Mouse (Mus musculus) liver, adult 2 months (tissue): Measurements from ENCODE around the gene Tmem164.

ENCODE experiments used
- CTCF ChIP-seq: fragments of 200-500 bp; IDR thresholded peaks from 2 replicates; pipeline ENCODE4 v1.5.1; 2011; ENCODE audit warnings: low read depth, low read length, control low read depth
- POLR2A ChIP-seq: fragments of 200-500 bp; IDR thresholded peaks from 2 replicates; pipeline ENCODE4 v1.6.1; 2011; ENCODE audit warnings: low read length, control low read depth; ENCODE audit not compliant: insufficient read depth; ENCODE audit errors: extremely low read depth

- no peak for TF ChIP-seq CTCF
- TF ChIP-seq POLR2A, result no peak
Observed at GRCm38 (mm10) chrX:142806126-142806525, 124.9 kb downstream of the Tmem164 start.
